Comparison of ENCODE assay signal across 8 mouse cellular contexts in genomic region chr13:21441207-21441572, GRCm38 (mm10). TPM values are rescaled to one million over a fixed set of nuclear protein-coding genes. Genes with fewer than 3 reads are reported as not detected.
DNase-seq lines count a peak whose midpoint lies in the region; ATAC-seq and TF ChIP-seq lines count a peak whose summit lies in the region.

No protein-coding gene starts in this region.

- no peaks in the 10 kb centered on the region for H3K27me3 ChIP-seq in heart, postnatal 0 days (ENCODE audit: control insufficient read depth, insufficient read depth, low read length)
- no peaks in the 10 kb centered on the region for H3K27me3 ChIP-seq in hindbrain, embryonic 12.5 days
- H3K27me3 ChIP-seq in midbrain, embryonic 13.5 days, result no peaks in the 10 kb centered on the region

- H3K27ac ChIP-seq in heart, postnatal 0 days (ENCODE audit: low read depth), result peak overlapping the region; percentile 75
- no peak overlapping the region for H3K27ac ChIP-seq in bone marrow macrophage, adult 2 months (ENCODE audit: insufficient read depth, low read depth, low read length)
- peak overlapping the region; percentile 78 for H3K27ac ChIP-seq in hindbrain, embryonic 12.5 days
- peak overlapping the region; percentile 81 for H3K27ac ChIP-seq in midbrain, embryonic 13.5 days

- H3K4me1 ChIP-seq in heart, postnatal 0 days (ENCODE audit: control insufficient read depth, insufficient read depth), result no peaks in the 10 kb centered on the region
- peaks cover 4% of the 10 kb centered on the region for H3K4me1 ChIP-seq in bone marrow macrophage, adult 2 months (ENCODE audit: control insufficient read depth, insufficient read depth, low read length)
- peaks cover 8% of the 10 kb centered on the region for H3K4me1 ChIP-seq in hindbrain, embryonic 12.5 days
- H3K4me1 ChIP-seq in midbrain, embryonic 13.5 days (replicated peaks), result peaks cover 18% of the 10 kb centered on the region

- TF ChIP-seq CTCF in heart, postnatal 0 days (IDR thresholded peaks at IDR 0.05; ENCODE audit: low read depth), result no peak
- TF ChIP-seq CTCF in bone marrow macrophage, adult 2 months (IDR thresholded peaks at IDR 0.05; ENCODE audit: low read depth, low read length), result no peak

- no peak for TF ChIP-seq EP300 in heart, postnatal 0 days (IDR thresholded peaks at IDR 0.05; ENCODE audit: low read depth)

- H3K4me2 ChIP-seq in heart, postnatal 0 days (ENCODE audit: low read depth, low read length), result peak overlapping the region; percentile 78
- peak overlapping the region; percentile 81 for H3K4me2 ChIP-seq in hindbrain, embryonic 12.5 days (replicated peaks)
- H3K4me2 ChIP-seq in midbrain, embryonic 13.5 days (replicated peaks), result peak overlapping the region; percentile 82

- peak overlapping the region; percentile 54; the same call in 1 of the 2 replicates for H3K9ac ChIP-seq in heart, postnatal 0 days (replicated peaks; ENCODE audit: low read depth, low read length)
- peak overlapping the region; percentile 72 for H3K9ac ChIP-seq in hindbrain, embryonic 12.5 days
- peak overlapping the region; percentile 81 for H3K9ac ChIP-seq in midbrain, embryonic 13.5 days (replicated peaks)

- peak overlapping the region; percentile 62 for H3K4me3 ChIP-seq in heart, postnatal 0 days (ENCODE audit: low read depth, low read length)
- H3K4me3 ChIP-seq in bone marrow macrophage, adult 2 months (ENCODE audit: insufficient read depth, low read length), result peak overlapping the region; percentile 62
- peak overlapping the region; percentile 50 for H3K4me3 ChIP-seq in hindbrain, embryonic 12.5 days
- H3K4me3 ChIP-seq in midbrain, embryonic 13.5 days (replicated peaks), result peak overlapping the region; percentile 61

- no peaks in the 10 kb centered on the region for H3K9me3 ChIP-seq in heart, postnatal 0 days (replicated peaks; ENCODE audit: control insufficient read depth, low read length)
- H3K9me3 ChIP-seq in hindbrain, embryonic 12.5 days (replicated peaks), result no peaks in the 10 kb centered on the region
- no peaks in the 10 kb centered on the region for H3K9me3 ChIP-seq in midbrain, embryonic 13.5 days

- WGBS in heart, postnatal 0 days, result 18% methylated on average over 10 of the region's 10 CpGs
- WGBS in hindbrain, embryonic 12.5 days, result 17% methylated on average over 10 of the region's 10 CpGs
- 15% methylated on average over 10 of the region's 10 CpGs for WGBS in midbrain, embryonic 13.5 days

- no peak for TF ChIP-seq POLR2A in bone marrow macrophage, adult 2 months (IDR thresholded peaks at IDR 0.05; ENCODE audit: borderline replicate concordance, low read depth, low read length)

- no peak for DNase-seq in heart, postnatal 0 days (ENCODE audit: low spot score)
- no peak for DNase-seq in heart, adult 18-20 months
- DNase-seq in adrenal gland, postnatal 10 days, result no peak
- no peak for DNase-seq in adrenal gland, adult 8-10 months
- DNase-seq in left cerebral cortex, adult 18-20 months (ENCODE audit: low spot score in 2 of 2), result no peak

- peaks cover 32% of the 10 kb centered on the region for H3K36me3 ChIP-seq in heart, postnatal 0 days (replicated peaks; ENCODE audit: control insufficient read depth, insufficient read depth, low read length)
- peaks cover 28% of the 10 kb centered on the region for H3K36me3 ChIP-seq in hindbrain, embryonic 12.5 days
- H3K36me3 ChIP-seq in midbrain, embryonic 13.5 days, result peaks cover 26% of the 10 kb centered on the region

- ATAC-seq in heart, postnatal 0 days (ENCODE audit: insufficient read depth, low read depth), result no peak
- peak; percentile 44; the same call in 1 of the 2 replicates for ATAC-seq in hindbrain, embryonic 12.5 days (ENCODE audit: low FRiP score)
- peak; percentile 59 for ATAC-seq in midbrain, embryonic 13.5 days

RNA-seq across cellular contexts. Expression of gene Pgbd1, which starts 0.3 kb away (rescaled TPM):
- 1.7 and 1.9 TPM in 2 replicates for total RNA-seq in heart, postnatal 0 days (2014; rRNA removed; ENCODE audit: low replicate concordance)
- polyA plus RNA-seq in heart, postnatal 0 days (2015; fragmentation: Nextera tagmentation; extraction: Ambion mirVana), result 1.5 and 2.1 TPM in 2 replicates
- under 1 TPM; 0.35 to 0.54 TPM for total RNA-seq in heart, adult 18-20 months (2021)
- 0.17 and 0.65 TPM in 2 replicates for polyA plus RNA-seq in bone marrow macrophage, adult 2 months (2012; ENCODE audit: insufficient read depth, insufficient read length, missing spikeins)
- 4.2 and 4.9 TPM in 2 replicates for polyA plus RNA-seq in hindbrain, embryonic 12.5 days (2016; fragmentation: Nextera tagmentation; extraction: Ambion mirVana)
- polyA plus RNA-seq in midbrain, embryonic 13.5 days (2015; fragmentation: Nextera tagmentation; extraction: Ambion mirVana), result 4.5 and 5.8 TPM in 2 replicates
- total RNA-seq in adrenal gland, postnatal 10 days (2021), result under 1 TPM; 0.48 to 0.54 TPM
- total RNA-seq in adrenal gland, adult 8-10 months (2022), result 1 to 10 TPM in 2 of 4 experiments, under 1 TPM in 2; 0.75 to 1.9 (median 1.1) TPM
- total RNA-seq in left cerebral cortex, adult 18-20 months (2021), result 1 to 10 TPM in 1 of 2 experiments, under 1 TPM in 1; 0.98 to 1.5 TPM

RNA-seq across cellular contexts. Expression of gene Zscan26, which starts 12.3 kb away (rescaled TPM):
- total RNA-seq in heart, postnatal 0 days (2014; rRNA removed; ENCODE audit: low replicate concordance), result 14.1 and 17.5 TPM in 2 replicates
- polyA plus RNA-seq in heart, postnatal 0 days (2015; fragmentation: Nextera tagmentation; extraction: Ambion mirVana), result 19.5 and 22.4 TPM in 2 replicates
- total RNA-seq in heart, adult 18-20 months (2021), result 10 to 100 TPM; 22.2 to 25.9 TPM
- polyA plus RNA-seq in bone marrow macrophage, adult 2 months (2012; ENCODE audit: insufficient read depth, insufficient read length, missing spikeins), result 44.4 and 50.9 TPM in 2 replicates
- polyA plus RNA-seq in hindbrain, embryonic 12.5 days (2016; fragmentation: Nextera tagmentation; extraction: Ambion mirVana), result 23.4 and 26.2 TPM in 2 replicates
- polyA plus RNA-seq in midbrain, embryonic 13.5 days (2015; fragmentation: Nextera tagmentation; extraction: Ambion mirVana), result 25.8 and 25.9 TPM in 2 replicates
- total RNA-seq in adrenal gland, postnatal 10 days (2021), result 10 to 100 TPM; 28.9 to 37.3 TPM
- total RNA-seq in adrenal gland, adult 8-10 months (2022), result 10 to 100 TPM; 41.9 to 57.9 (median 51.1) TPM
- 10 to 100 TPM; 58.1 to 60.4 TPM for total RNA-seq in left cerebral cortex, adult 18-20 months (2021)

RNA-seq across cellular contexts. Expression of gene Nkapl, which starts 27.1 kb away (rescaled TPM):
- total RNA-seq in heart, postnatal 0 days (2014; rRNA removed; ENCODE audit: low replicate concordance), result not detected in 2 replicates
- 1.8 and 2.1 TPM in 2 replicates for polyA plus RNA-seq in heart, postnatal 0 days (2015; fragmentation: Nextera tagmentation; extraction: Ambion mirVana)
- under 1 TPM; 0.44 to 0.52 TPM for total RNA-seq in heart, adult 18-20 months (2021)
- 0.92 and 1.3 TPM in 2 replicates for polyA plus RNA-seq in bone marrow macrophage, adult 2 months (2012; ENCODE audit: insufficient read depth, insufficient read length, missing spikeins)
- 2.5 and 2.7 TPM in 2 replicates for polyA plus RNA-seq in hindbrain, embryonic 12.5 days (2016; fragmentation: Nextera tagmentation; extraction: Ambion mirVana)
- 3.8 and 4.1 TPM in 2 replicates for polyA plus RNA-seq in midbrain, embryonic 13.5 days (2015; fragmentation: Nextera tagmentation; extraction: Ambion mirVana)
- total RNA-seq in adrenal gland, postnatal 10 days (2021), result 1 to 10 TPM; 1.1 to 1.4 TPM
- 1 to 10 TPM; 1.2 to 2.1 (median 1.8) TPM for total RNA-seq in adrenal gland, adult 8-10 months (2022)
- total RNA-seq in left cerebral cortex, adult 18-20 months (2021), result under 1 TPM; 0.58 to 0.84 TPM

RNA-seq across cellular contexts. Expression of gene Zkscan4, which starts 37.5 kb away (rescaled TPM):
- total RNA-seq in heart, postnatal 0 days (2014; rRNA removed; ENCODE audit: low replicate concordance), result 0.70 and 1.7 TPM in 2 replicates
- polyA plus RNA-seq in heart, postnatal 0 days (2015; fragmentation: Nextera tagmentation; extraction: Ambion mirVana), result 1.9 and 2.0 TPM in 2 replicates
- 1 to 10 TPM in 1 of 2 experiments, under 1 TPM in 1; 0.79 to 1.3 TPM for total RNA-seq in heart, adult 18-20 months (2021)
- polyA plus RNA-seq in bone marrow macrophage, adult 2 months (2012; ENCODE audit: insufficient read depth, insufficient read length, missing spikeins), result 1.5 and 2.6 TPM in 2 replicates
- polyA plus RNA-seq in hindbrain, embryonic 12.5 days (2016; fragmentation: Nextera tagmentation; extraction: Ambion mirVana), result 6.8 and 7.0 TPM in 2 replicates
- polyA plus RNA-seq in midbrain, embryonic 13.5 days (2015; fragmentation: Nextera tagmentation; extraction: Ambion mirVana), result 9.4 and 9.5 TPM in 2 replicates
- total RNA-seq in adrenal gland, postnatal 10 days (2021), result 1 to 10 TPM; 2.4 to 3.4 TPM
- total RNA-seq in adrenal gland, adult 8-10 months (2022), result 1 to 10 TPM; 2.5 to 4.9 (median 3.8) TPM
- 1 to 10 TPM; 5.7 to 6.4 TPM for total RNA-seq in left cerebral cortex, adult 18-20 months (2021)

RNA-seq across cellular contexts. Expression of gene Gm10065, which starts 38.1 kb away (rescaled TPM):
- not detected in 2 replicates for total RNA-seq in heart, postnatal 0 days (2014; rRNA removed; ENCODE audit: low replicate concordance)
- polyA plus RNA-seq in heart, postnatal 0 days (2015; fragmentation: Nextera tagmentation; extraction: Ambion mirVana), result not detected in 2 replicates
- not detected for total RNA-seq in heart, adult 18-20 months (2021)
- polyA plus RNA-seq in bone marrow macrophage, adult 2 months (2012; ENCODE audit: insufficient read depth, insufficient read length, missing spikeins), result not detected in 2 replicates
- polyA plus RNA-seq in hindbrain, embryonic 12.5 days (2016; fragmentation: Nextera tagmentation; extraction: Ambion mirVana), result not detected in 2 replicates
- polyA plus RNA-seq in midbrain, embryonic 13.5 days (2015; fragmentation: Nextera tagmentation; extraction: Ambion mirVana), result 3.7 TPM in 1 of 2 replicates, not detected in the other
- not detected for total RNA-seq in adrenal gland, postnatal 10 days (2021)
- not detected for total RNA-seq in adrenal gland, adult 8-10 months (2022)
- total RNA-seq in left cerebral cortex, adult 18-20 months (2021), result not detected
